22 mouse cellular contexts compared by ENCODE assay signal in the genomic region with DNA sequence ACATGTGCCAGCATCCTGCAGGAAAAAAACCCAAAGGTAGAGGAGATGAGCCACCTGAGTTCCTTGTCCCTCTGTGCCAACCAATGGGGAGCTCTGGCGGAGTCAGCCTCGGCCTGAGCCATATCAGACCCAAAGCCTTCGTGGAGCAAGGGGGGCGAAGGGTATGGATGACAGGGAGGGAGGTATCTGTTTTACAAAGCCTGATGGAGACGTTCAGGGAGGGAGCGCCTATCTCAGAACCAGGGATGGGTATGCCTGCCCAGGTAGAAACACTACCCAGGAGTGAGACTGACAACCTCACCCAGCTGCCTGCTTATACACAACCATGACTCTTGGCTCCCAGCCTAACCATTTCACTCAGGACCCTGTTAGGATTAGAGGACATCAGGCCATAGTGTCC.
"Had no signal": no experiment of that assay in that cellular context is flagged by ENCODE, and none has a peak within 500 bp of the region (broad histone marks: within the 10 kb centered on the region; RNA-seq: fewer than 3 reads in every experiment).

No protein-coding gene starts in this region.

- ATAC-seq: liver, postnatal 0 days; lung, postnatal 0 days; midbrain, embryonic 15.5 days had no signal

- H3K36me3 ChIP-seq: limb, embryonic 12.5 days; midbrain, embryonic 12.5 days; midbrain, embryonic 15.5 days; neural tube, embryonic 13.5 days; stomach, embryonic 15.5 days had no signal

- H3K4me2 ChIP-seq: limb, embryonic 12.5 days; limb, embryonic 15.5 days; liver, embryonic 11.5 days; lung, embryonic 14.5 days; midbrain, embryonic 12.5 days; midbrain, embryonic 15.5 days; neural tube, embryonic 13.5 days; stomach, embryonic 15.5 days had no signal

- H3K9me3 ChIP-seq: limb, embryonic 12.5 days; limb, embryonic 15.5 days; midbrain, embryonic 12.5 days; midbrain, embryonic 15.5 days; neural tube, embryonic 13.5 days; stomach, embryonic 15.5 days had no signal

- H3K9ac ChIP-seq: limb, embryonic 12.5 days; limb, embryonic 15.5 days; liver, embryonic 14.5 days; liver, postnatal 0 days; lung, embryonic 14.5 days; midbrain, embryonic 12.5 days; midbrain, embryonic 15.5 days; neural tube, embryonic 13.5 days; stomach, embryonic 15.5 days had no signal

- H3K27ac ChIP-seq: limb, embryonic 12.5 days; limb, embryonic 15.5 days; liver, embryonic 14.5 days; macrophage; midbrain, embryonic 12.5 days; midbrain, embryonic 15.5 days; neural tube, embryonic 13.5 days; stomach, embryonic 15.5 days had no signal

- H3K4me3 ChIP-seq: limb, embryonic 12.5 days; limb, embryonic 15.5 days; midbrain, embryonic 12.5 days; midbrain, embryonic 15.5 days; myocyte; neural tube, embryonic 13.5 days; stomach, embryonic 15.5 days had no signal

- DNase-seq: kidney, adult 18-20 months; kidney, adult 9 months; kidney, postnatal 25 days; layer of hippocampus, adult 9-11 months; left cerebral cortex, postnatal 4 days; liver, postnatal 0 days; lung, embryonic 14.5 days; retina, postnatal 1 day; right cerebral cortex, postnatal 25 days; spleen, adult 18-20 months; thymus, postnatal 4 days had no signal

- H3K27me3 ChIP-seq: limb, embryonic 12.5 days; limb, embryonic 15.5 days; midbrain, embryonic 12.5 days; midbrain, embryonic 15.5 days; neural tube, embryonic 13.5 days; stomach, embryonic 15.5 days had no signal
